Mouse (Mus musculus) G1E-ER4 (cell line): Measurements from ENCODE around the gene Sass6. TPM values are rescaled to one million over a fixed set of nuclear protein-coding genes. Genes with fewer than 3 reads are reported as not detected.

ENCODE experiments used
- GATA1 ChIP-seq: IDR thresholded peaks from one replicate; pipeline ENCODE4 v1.8.0; 2012; ENCODE audit warnings: low read length, inconsistent platforms
- polyA plus RNA-seq: library from polyadenylated mRNA; stranded (reverse); fragments of >175 nt; gene quantifications from 2 replicates; pipeline ENCODE4 v1.2.3, GENCODE M21; 2012

The Sass6 gene
- polyA plus RNA-seq, 1 experiment: 8.8 TPM

- no peak for TF ChIP-seq GATA1
Measured at GRCm38 (mm10) chr3:116615318-116616068, 20.7 kb downstream of the Sass6 start.

GRCm38 (mm10) chr3:116618855-116619254 lies 24.1 kb downstream of the Sass6 start:
- peak; percentile 19 for TF ChIP-seq GATA1

DNA sequence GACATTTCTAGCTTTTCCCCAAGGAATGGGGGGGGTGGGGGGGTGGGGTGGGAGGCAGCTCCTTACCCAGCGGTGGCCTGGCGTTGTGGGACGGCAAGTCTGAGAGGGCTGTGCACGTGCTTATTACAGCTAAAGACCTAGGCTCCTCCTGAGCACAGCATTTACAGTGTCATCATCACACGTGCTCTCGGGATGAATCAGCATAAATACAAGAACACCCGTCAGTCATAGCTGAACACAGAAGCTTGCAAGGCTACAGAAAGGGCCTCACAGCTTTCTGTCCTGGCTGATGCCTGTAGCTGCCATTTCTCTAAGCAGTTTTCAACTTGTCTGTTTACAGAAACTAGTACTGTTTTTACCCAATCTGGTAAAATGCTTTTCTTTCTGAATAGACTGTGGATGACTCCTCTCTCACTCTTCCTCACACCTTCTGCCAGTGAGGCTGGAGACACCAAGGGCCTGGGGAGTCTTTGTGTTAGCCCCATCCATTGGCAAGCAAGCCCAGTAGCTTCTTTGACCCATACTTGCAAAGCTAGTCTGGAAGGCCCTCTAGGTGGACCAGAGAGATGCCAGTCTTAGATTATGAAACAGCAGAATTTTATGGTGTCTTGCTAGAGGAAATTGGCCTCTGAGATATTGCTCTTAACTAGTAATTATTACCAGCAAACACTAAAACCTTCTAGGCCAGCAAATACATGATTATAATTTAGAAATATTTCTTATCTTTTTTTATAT lies 26.0 kb downstream of the Sass6 start:
- TF ChIP-seq GATA1: no peak

GRCm38 (mm10) chr3:116622641-116623040 lies 27.9 kb downstream of the Sass6 start:
- TF ChIP-seq GATA1: no peak

DNA sequence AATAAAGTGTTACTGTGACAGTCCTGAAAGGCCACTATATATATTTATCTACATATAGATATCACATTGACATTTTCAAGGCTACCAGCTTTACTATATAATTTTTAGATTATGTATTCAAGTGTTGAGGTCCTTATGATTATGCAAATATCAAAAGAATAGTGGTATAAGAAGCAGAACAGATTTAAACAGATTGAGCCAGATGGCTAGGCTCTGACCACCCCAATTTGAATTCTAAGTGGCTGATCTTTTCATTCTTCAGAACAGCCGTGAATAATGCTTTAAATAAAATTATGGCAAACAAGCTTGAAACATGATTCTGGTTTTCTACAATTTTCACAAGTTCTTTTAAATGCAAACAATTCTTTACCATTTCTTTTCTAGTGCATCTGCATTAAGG lies 36.7 kb downstream of the Sass6 start:
- TF ChIP-seq GATA1: no peak

DNA sequence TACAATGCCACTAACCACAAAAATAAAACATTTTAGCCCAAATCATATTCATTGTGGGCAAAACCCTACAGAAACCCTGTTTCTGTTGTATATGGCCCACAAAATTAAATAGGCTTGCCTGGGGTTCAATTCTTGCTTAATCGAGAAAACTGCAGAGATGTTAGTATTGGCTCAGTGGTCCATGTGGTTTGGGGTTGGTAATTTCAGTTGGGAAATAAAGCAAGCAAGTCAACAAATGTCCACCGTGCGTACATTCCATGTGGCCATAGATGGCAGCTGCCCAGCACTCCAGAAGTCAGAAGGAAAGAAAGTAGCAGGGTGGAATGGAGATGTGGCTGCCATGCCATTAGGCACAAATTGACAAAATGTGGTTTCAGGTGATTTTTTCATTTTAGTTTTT lies 38.2 kb downstream of the Sass6 start:
- no peak for TF ChIP-seq GATA1

GRCm38 (mm10) chr3:116634091-116634490 lies 39.3 kb downstream of the Sass6 start:
- no peak for TF ChIP-seq GATA1

- no peak for TF ChIP-seq GATA1
Measured at GRCm38 (mm10) chr3:116634853-116635252, 40.1 kb downstream of the Sass6 start.

DNA sequence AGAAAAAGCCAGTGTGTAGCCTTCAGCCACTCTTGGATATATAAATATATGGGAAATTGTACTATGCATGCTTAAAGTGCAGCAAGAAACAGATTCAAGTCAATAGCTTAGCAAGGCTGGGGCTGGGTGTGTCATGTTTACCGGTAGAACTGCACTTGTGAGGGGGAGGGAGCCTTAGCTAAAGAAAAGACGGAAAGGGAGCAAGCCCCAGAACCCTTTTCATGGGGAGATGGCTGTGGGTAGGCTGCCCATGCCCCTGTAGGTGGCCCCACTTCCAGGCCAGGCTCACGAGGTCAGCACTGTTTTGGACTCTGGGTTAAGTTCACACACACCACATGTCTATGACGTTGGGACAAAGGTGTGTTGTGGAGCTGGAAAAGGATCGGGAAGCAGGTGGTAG lies 41.0 kb downstream of the Sass6 start:
- TF ChIP-seq GATA1: no peak

DNA sequence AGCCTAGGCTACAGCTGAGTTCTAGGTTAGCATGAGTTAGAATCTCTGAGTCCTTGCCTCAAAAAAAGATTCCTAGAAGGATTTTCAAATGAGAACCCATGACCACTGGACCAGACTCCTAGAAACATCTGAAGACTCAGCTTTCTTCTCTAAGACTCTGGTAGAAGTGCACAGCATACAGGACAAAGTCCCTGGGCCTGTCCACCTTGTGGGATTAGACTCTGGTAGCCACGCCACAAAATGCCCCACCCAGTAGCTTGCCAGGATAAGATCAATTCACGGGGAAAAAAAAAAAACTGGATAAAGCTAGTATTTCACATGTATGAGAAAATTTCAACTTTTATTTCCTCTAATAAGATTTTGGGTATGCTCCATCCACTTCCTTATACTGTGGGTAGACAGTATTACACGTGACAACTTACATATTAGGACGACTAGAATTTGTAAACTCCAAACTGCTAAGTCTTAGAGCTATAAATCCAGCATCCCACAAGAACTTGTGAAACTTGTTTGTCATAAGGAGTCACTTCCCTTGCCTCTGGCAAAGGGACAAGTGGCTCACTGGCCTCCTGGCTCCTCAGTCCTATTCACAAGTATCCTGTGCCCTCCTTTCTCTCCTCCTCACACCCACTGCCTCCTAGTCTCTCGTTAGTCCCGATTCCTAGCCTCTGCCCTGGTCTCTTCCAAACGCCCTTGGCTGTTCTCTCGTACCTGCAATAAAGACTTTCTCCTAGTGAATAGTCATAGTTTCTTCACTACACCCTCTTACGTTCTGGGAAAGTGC lies 43.1 kb downstream of the Sass6 start:
- no peak for TF ChIP-seq GATA1

DNA sequence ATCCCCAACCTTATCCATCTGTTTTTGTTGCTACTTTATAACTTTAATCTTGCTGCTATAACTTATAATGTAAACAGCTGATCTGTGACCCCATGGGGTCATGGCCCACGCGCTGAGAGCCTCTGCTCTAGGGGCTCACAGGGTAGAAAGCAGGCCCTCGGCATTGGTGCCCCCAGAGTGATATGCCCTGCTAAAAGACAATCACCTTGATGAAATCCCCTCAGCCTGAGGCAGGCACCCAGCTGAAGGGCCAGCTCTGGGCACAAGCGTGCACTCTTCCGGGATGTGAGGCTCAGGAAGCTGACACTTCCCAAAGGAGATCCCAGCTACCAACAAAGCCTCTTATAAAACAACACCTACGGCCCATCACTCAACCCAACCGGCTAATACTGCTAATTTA lies 43.8 kb downstream of the Sass6 start:
- TF ChIP-seq GATA1: no peak

GRCm38 (mm10) chr3:116640024-116640423 lies 45.2 kb downstream of the Sass6 start:
- no peak for TF ChIP-seq GATA1

- no peak for TF ChIP-seq GATA1
Measured at GRCm38 (mm10) chr3:116641811-116642371, 47.1 kb downstream of the Sass6 start.

DNA sequence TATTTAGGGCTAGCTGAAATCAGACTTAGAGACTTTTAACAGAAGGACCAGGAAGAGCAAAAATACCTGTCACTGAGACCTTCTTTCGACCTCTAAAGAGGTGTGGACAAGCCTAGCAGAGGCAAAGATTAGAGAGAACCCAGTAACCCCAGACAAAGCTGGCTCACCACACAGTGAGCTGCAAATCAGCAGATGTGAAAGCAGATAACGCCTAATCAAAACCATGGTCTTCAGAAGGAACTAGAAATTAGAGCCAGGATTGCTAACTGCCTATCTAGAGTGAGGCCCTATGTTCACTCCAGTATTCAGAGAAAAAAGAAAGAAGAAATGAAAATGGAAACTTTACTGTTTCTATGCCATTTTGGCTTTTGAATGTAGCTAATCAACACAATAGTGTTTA lies 47.6 kb downstream of the Sass6 start:
- no peak for TF ChIP-seq GATA1

GRCm38 (mm10) chr3:116646387-116646786 lies 51.6 kb downstream of the Sass6 start:
- TF ChIP-seq GATA1: no peak

DNA sequence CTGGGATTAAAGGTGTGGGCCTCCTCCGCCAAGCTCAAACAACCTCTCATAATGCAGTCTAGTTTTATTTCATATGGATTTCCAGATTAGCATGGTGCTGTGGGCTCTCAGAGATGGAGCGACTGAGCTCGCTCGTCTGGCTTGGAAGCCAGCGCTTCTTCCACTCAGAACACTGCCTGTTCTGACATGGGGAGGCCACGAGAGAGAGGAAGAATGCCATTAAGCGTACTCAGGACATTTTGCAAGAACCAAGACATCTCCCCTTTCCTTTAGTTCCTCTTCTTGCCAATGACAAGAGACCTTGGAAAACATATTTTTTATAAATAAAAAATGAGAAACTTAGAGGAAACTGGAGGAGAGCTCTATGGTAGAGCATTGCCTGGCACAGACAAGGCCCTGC lies 54.0 kb downstream of the Sass6 start:
- no peak for TF ChIP-seq GATA1
